Mouse (Mus musculus) NIH3T3 (cell line): ENCODE data around the gene Tmem132a.

Experiments used
- DNase-seq: peaks from one replicate; pipeline ENCODE4 v3.0.0-alpha.2; 2012; ENCODE audit warnings: low read depth

The Tmem132a gene

DNA sequence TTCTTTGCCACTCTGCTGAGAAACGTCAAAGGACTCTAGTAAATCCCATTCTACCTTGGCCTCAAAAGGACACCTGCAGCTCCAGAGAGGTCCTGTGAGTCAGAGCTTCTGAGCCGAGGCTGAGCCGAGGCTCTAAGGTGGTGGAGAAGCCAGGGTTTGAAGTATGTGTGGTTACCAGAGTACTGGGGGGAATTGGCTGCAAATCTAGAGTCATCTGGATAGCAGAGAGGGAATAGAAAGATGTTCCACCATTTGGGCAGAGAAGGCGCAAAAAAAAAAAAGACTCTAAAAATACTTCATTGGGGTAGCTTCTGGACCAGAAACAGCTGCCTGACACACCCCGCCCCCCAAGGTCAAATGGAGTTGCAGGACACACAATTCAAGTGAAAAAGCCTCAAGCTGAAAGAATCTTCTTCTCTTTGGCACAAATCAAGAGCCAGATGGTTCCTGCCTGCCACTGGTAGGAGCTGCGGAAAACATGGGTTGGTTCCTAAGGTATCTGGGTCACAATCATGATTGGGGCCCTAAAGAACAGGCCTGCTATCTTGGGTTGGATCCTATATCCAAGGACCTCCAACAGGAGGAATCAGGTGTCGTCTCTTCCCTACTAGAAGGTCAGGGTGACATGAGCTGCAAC is 8.6 kb upstream of the Tmem132a start:
- DNase-seq: no peak

- no peak for DNase-seq
These were observed 1.7 kb upstream of the Tmem132a start for GRCm38 (mm10) chr19:10871328-10871961.

DNA sequence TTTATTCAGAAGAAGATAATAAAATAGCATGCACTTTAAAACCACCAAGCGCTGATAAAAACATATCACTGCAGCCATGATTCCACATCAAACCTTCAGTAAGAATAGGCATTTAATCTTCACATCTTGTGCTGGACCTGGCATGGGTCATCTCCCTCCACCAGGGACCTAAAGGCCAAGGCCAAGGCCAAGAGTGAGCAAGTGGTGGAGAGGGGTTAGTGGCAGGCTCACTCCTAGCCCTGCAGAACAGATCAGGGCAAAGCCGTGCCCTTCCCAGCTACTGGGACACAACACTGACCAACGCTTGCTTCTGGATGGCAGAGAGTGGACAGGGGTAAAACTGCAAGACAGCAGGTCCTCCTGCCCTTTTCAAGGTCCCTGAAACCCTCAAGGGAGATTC is 936 bp upstream of the Tmem132a start:
- no peak for DNase-seq

- DNase-seq: peak; percentile 85
These were observed 377 bp downstream of the Tmem132a start for GRCm38 (mm10) chr19:10869241-10869885.

- DNase-seq: peak; percentile 28
These were observed 1.1 kb downstream of the Tmem132a start for GRCm38 (mm10) chr19:10868623-10869141.

DNA sequence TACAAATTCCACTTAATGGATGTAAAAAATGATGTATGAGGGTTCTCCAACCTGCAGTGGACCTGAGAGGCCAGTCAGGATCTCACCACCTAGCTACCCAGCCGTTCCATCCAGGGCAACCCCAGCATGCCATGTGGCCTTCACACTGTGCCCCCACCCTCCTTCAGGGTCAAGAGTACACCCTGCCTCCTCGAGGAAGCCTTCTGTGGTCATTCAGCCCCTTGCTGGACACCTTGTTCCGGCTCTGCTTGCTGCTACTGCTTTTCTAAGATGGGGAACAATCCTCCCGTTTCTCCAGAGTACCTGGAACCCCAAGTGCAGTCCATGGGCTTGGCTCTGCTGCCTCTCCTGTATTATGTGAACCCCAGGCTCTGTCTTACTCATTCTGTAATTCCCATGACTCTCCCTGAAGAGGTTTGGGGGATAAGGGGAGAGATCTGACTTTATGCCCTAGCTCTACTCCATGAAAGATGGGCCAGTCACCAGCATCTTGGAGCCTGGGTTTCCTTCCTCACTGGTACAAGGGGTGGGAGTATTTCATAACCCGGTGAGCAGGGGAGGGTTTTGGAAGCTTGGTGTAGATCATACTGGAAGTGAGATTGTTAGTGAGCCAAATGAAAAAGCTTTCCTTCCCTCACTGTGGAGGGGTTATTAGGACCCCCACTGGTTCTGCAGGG is 1.7 kb downstream of the Tmem132a start:
- DNase-seq: peak; percentile 19

DNA sequence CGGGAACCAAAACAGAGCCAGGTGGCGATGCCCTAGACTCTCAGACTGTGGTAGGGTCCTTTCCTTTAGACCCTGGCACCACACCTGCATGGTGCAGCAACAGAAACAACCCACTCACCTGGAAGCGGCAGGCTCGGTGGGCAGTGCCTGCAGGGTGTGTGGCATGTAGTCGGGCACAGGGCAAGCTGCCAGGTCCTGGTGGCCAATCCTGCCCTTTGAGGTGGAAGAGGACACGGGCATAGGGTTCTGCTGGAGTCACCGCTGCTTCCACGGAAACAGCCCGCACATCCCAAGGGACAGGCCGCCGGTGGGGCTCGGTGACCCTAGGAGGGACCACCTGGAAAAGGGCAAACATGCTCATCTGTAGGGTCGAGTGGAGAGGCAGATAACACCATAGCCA is 3.4 kb downstream of the Tmem132a start:
- DNase-seq: no peak

DNA sequence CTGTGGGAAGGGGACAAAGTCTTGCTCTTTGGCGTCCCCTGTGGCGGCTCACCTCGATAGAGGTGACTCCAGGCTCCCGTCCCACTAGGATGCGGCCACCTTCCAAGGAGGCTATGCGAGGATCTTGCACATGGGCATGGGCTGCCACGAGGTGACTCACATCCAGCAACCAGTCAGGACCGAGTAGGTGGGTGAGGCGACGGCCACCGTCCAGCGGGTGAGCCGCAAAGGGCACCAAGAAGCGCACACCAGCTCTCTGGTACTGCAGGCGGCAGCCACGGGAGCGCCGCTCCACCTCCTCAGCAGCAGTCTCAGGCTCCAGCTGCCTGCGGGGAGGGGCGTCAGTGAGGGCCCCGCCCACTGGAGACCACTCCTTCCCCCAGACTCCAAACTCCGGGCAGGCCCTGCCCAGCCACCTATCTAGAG is 9.7 kb downstream of the Tmem132a start:
- DNase-seq: no peak

DNA sequence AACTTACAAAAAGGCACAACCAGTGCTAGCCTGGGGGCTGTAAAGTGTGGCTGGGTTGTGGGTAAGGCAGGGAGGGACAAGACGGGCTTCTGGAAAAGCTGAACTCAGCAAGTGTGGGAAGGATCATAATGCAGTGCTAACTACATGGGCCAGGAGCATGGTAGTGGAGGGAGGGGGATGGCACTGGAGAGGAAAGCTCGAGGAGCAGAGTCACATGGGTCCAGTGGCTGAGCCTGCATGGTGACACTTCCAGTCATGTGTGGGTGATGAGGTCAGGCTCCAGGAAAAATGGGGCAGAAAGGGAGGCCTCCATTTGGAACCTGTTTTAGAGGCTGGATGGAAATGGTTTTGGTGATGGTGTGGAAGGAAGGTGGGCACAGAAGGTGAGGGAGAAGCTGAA is 13.2 kb downstream of the Tmem132a start:
- DNase-seq: no peak

DNA sequence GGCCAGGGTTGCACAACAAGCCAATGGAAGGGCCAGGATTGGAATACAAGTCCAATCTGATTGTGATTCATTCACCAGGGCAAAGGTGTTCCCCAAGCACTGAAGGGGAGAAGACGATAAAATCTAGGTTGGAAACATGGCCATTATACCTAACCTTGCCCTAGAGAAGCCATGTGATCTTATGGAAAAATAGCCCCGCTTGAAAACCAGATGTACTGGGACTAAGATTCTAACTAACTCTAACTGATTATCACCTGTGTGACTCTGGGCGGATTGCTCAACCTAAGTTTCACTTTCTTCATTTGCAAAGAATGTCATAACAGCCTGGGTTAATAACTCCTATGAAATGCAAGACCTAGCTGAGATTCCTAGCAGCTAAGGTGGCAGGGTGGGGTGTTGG is 14.3 kb downstream of the Tmem132a start:
- DNase-seq: no peak

DNA sequence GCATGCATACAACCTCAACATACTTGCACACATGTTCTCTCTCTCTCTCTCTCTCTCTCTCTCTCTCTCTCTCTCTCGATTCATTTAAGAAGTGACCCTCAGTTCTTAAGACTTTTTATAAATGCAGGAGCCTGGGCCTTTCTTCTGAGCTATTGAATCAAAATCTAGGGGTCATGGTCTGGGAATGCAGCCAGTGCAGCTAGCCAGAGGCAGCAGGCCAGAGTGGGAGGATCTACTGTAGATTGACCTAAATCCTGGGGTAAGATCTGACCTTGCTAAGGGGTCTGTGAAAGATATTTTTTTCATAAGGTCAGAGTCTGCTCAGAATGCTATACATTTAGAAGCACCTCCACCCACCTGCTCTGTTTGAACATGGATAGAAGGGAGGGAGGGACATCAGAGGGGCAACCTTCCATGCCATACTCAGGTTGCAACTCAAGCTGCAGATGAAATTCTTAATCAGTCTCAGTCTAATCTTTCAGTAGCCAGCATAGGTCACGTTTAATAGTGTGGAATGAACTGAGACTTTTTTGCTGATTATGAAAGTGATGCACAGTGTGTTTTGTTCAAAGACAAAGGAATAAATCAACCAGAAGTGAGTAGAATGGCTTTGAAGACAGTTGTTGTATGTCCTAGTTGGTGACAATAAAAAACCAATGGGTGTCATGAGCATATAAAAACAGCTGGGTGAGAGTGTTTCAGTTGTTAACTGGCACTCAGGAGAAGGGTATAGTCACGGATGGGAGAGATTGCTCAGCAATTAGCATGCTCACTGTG is 22.2 kb downstream of the Tmem132a start:
- peak; percentile 72 for DNase-seq

GRCm38 (mm10) chr19:10846150-10846549 is 23.6 kb downstream of the Tmem132a start:
- no peak for DNase-seq

- no peak for DNase-seq
These were observed 24.3 kb downstream of the Tmem132a start for GRCm38 (mm10) chr19:10845454-10845853.

- no peak for DNase-seq
These were observed 25.5 kb downstream of the Tmem132a start for GRCm38 (mm10) chr19:10844206-10844605.

DNA sequence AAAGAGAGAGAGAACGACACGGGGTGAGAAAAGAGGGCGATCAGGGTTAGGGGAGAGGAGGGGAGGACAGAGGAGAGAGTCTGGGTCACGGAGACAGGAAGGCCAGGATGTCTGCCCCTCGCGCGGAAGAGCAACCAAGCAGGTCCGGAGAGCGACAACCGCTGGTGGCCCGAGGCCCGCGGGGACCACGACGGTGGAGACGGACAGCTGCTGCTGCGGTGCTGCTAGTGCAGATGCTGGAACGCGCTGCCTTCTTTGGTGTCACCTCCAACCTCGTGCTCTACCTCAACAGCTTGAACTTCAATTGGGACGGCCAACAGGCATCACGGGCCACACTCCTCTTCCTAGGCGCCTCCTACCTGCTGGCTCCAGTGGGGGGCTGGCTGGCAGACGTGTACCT is 26.8 kb downstream of the Tmem132a start:
- no peak for DNase-seq

DNA sequence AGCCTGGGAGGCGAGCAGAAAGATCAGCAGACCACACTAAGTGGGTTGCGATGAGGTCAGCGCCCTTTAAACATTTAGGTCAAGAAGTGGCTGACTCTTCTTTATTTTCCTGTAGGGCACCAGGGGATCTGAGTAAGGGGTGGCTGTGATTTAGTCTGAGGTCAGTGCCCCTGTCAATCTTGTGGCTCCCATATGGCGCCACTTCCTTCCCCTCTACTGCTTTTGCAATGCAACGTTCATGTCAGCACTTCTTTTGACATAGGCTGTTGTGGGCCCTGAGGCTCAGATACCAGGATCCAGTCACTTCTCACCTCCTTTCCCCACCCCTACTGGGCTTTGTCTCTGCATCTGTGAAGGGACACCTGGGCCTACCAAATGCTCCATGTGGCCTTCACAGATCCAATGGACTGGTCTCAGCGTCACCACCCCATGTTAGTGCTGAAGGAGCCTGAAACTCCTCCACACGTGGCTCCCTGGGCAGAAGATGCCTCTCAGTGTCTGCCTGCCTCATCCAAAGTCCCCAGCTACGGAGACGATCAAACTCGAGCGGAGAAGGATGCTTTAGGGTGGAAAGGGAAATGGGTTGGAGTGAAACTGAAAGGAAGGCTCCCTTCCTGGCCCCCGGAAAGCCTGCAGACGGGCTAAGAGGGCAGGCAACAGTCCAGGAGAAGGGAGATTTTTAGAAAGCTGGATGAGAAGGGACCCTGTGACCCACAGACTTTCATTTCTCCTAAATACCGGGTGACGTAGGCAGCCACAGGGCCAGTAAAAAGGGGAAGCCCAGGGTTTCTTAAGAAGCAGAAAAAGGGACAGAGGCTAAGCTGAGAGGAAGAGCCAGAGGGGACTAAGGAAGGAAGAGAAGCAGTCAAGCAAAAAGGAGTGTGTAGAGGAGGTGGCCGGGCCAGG is 27.8 kb downstream of the Tmem132a start:
- DNase-seq: no peak

DNA sequence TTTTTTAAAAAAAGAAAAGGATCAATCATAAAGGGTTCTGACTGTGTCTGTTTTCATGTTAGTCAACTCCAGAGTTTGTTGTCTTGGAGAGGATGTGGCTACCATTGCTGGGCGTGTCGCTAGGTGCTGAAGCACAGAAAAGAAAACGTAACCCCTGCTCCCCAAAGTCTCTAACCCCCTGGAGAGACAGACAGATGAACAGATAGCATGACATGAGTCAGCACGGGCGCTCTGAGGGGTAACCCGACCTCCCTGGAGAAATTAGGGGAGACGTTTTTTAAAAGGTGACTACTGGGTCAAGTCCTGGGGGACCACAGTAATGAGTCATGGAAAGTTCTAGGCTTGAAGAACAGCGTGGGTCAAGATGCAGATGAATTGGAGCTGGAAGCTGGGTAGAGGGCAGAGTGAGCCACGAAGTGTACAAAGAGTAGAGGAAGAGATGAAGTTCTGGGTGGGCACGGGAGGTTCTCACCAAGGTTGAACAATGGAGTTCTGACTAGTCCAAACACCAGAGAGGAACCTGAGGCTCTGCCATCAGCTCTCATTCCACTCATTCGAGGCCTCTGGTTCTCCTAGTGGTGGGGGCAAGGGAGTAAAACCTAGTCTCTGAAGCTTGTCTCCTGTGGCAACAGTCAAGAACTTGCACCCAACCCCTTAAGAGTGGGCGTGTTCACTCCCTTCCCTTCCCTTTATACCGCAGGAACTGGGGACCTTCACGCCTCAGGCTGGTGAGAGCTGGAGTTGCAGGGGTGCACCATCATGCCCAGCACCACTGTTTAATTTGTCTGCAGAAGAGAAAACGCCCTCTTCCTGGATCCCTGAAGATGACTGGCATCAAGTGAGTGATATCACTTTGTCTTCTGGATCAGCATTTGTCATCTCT is 30.5 kb downstream of the Tmem132a start, which contains the start of gene Slc15a3:
Gene Slc15a3 (plus strand): TSS at position 718 of the 883 bp plus-strand sequence.
- DNase-seq: peak; percentile 56

DNA sequence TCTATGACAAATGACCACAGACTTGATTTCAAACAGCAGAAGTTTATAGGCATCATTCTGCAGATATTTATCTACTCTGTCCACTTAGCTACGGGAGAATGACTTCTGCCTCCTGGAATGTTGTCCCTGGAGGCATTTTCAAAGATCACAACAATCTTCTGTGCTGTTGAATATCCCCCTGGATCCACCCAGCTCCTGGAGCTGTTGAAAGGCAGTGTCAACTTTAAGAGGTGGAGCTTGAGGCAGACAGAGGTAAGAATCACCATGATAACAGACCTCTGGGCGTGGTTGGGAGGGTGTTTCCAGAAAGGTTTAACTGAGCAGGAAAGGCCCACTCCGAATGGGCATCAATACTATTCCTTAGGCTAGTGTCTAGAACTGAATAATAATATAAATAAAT is 34.1 kb downstream of the Tmem132a start:
- no peak for DNase-seq

GRCm38 (mm10) chr19:10833611-10834010 is 36.1 kb downstream of the Tmem132a start:
- DNase-seq: peak; percentile 87

DNA sequence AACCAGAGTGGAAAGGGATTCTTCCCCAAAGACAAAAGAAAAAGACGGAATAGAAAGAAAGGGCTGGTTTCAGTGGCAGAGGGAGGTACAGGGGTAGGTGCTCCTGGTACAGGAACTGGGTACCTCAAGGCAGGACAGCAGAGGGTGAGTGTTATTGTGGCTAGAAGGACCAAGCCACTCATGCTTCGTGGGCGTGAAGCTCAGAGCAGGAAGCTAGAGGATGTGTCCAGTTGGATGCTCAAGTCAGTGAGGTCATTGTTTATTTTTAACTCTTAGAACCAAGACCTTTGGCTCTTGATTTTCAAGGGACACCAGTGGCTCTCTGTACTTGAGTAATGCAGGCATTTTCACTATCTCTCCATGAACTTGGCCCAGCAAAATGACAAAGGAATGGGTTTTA is 37.7 kb downstream of the Tmem132a start:
- no peak for DNase-seq
